Mouse (Mus musculus): ENCODE results near the gene Adgra1. TPM values are rescaled to one million over a fixed set of nuclear protein-coding genes. Genes with fewer than 3 reads are reported as not detected.

The Adgra1 gene
- polyA plus RNA-seq, 1 experiment: 0.29 TPM

- no peak overlapping the region for H3K4me3 ChIP-seq (ENCODE audit: extremely low read depth, insufficient read depth, insufficient read length)
- no peaks in the 10 kb centered on the region for H3K36me3 ChIP-seq (ENCODE audit: control insufficient read depth, insufficient read depth, low read length)
- TF ChIP-seq POLR2A (IDR thresholded peaks at IDR 0.05; ENCODE audit: low read depth, low read length) (no peak), CTCF (IDR thresholded peaks at IDR 0.05; ENCODE audit: extremely low read depth, insufficient read depth, insufficient read length, insufficient replicate concordance) (no peak)
- H3K27me3 ChIP-seq (ENCODE audit: control insufficient read depth, insufficient read depth, low read length): no peaks in the 10 kb centered on the region
- DNase-seq (ENCODE audit: low read depth in 1 of 2, low spot score in 2 of 2): no peak
- no peak overlapping the region for H3K27ac ChIP-seq (ENCODE audit: insufficient read depth, low read length)
- WGBS: 79% methylated on average over 2 of the region's 2 CpGs
- no peaks in the 10 kb centered on the region for H3K4me1 ChIP-seq (ENCODE audit: control insufficient read depth, insufficient read depth, insufficient read length)
Observed at GRCm38 (mm10) chr7:139863076-139863475, 29.1 kb downstream of the Adgra1 start.

- no peaks in the 10 kb centered on the region for H3K36me3 ChIP-seq (ENCODE audit: control insufficient read depth, insufficient read depth, low read length)
- WGBS: 62% methylated on average over 2 of the region's 2 CpGs
- DNase-seq (ENCODE audit: low read depth in 1 of 2, low spot score in 2 of 2): no peak
- no peaks in the 10 kb centered on the region for H3K4me1 ChIP-seq (ENCODE audit: control insufficient read depth, insufficient read depth, insufficient read length)
- H3K4me3 ChIP-seq (ENCODE audit: extremely low read depth, insufficient read depth, insufficient read length): no peak overlapping the region
- TF ChIP-seq CTCF (IDR thresholded peaks at IDR 0.05; ENCODE audit: extremely low read depth, insufficient read depth, insufficient read length, insufficient replicate concordance) (no peak), POLR2A (IDR thresholded peaks at IDR 0.05; ENCODE audit: low read depth, low read length) (no peak)
- H3K27me3 ChIP-seq (ENCODE audit: control insufficient read depth, insufficient read depth, low read length): no peaks in the 10 kb centered on the region
- no peak overlapping the region for H3K27ac ChIP-seq (ENCODE audit: insufficient read depth, low read length)
Observed at GRCm38 (mm10) chr7:139864253-139864652, 30.3 kb downstream of the Adgra1 start.

GRCm38 (mm10) chr7:139864871-139865270 lies 30.9 kb downstream of the Adgra1 start:
- Histone ChIP-seq H3K4me1 (ENCODE audit: control insufficient read depth, insufficient read depth, insufficient read length) (no peaks in the 10 kb centered on the region), H3K36me3 (ENCODE audit: control insufficient read depth, insufficient read depth, low read length) (no peaks in the 10 kb centered on the region), H3K4me3 (ENCODE audit: extremely low read depth, insufficient read depth, insufficient read length) (no peak overlapping the region), H3K27ac (ENCODE audit: insufficient read depth, low read length) (no peak overlapping the region), H3K27me3 (ENCODE audit: control insufficient read depth, insufficient read depth, low read length) (no peaks in the 10 kb centered on the region)
- TF ChIP-seq POLR2A (IDR thresholded peaks at IDR 0.05; ENCODE audit: low read depth, low read length) (no peak), CTCF (IDR thresholded peaks at IDR 0.05; ENCODE audit: extremely low read depth, insufficient read depth, insufficient read length, insufficient replicate concordance) (no peak)
- WGBS: 75% methylated on average over 1 of the region's 1 CpGs
- no peak for DNase-seq (ENCODE audit: low read depth in 1 of 2, low spot score in 2 of 2)

GRCm38 (mm10) chr7:139871014-139871413 lies 37.0 kb downstream of the Adgra1 start:
- 94% methylated on average over 5 of the region's 5 CpGs for WGBS
- TF ChIP-seq CTCF (IDR thresholded peaks at IDR 0.05; ENCODE audit: extremely low read depth, insufficient read depth, insufficient read length, insufficient replicate concordance) (no peak), POLR2A (IDR thresholded peaks at IDR 0.05; ENCODE audit: low read depth, low read length) (no peak)
- Histone ChIP-seq H3K27me3 (ENCODE audit: control insufficient read depth, insufficient read depth, low read length) (no peaks in the 10 kb centered on the region), H3K36me3 (ENCODE audit: control insufficient read depth, insufficient read depth, low read length) (no peaks in the 10 kb centered on the region), H3K4me1 (ENCODE audit: control insufficient read depth, insufficient read depth, insufficient read length) (no peaks in the 10 kb centered on the region), H3K4me3 (ENCODE audit: extremely low read depth, insufficient read depth, insufficient read length) (no peak overlapping the region), H3K27ac (ENCODE audit: insufficient read depth, low read length) (no peak overlapping the region)
- DNase-seq (ENCODE audit: low read depth in 1 of 2, low spot score in 2 of 2): no peak

- no peaks in the 10 kb centered on the region for H3K4me1 ChIP-seq (ENCODE audit: control insufficient read depth, insufficient read depth, insufficient read length)
- no peaks in the 10 kb centered on the region for H3K36me3 ChIP-seq (ENCODE audit: control insufficient read depth, insufficient read depth, low read length)
- TF ChIP-seq POLR2A (IDR thresholded peaks at IDR 0.05; ENCODE audit: low read depth, low read length) (no peak), CTCF (IDR thresholded peaks at IDR 0.05; ENCODE audit: extremely low read depth, insufficient read depth, insufficient read length, insufficient replicate concordance) (no peak)
- H3K27me3 ChIP-seq (ENCODE audit: control insufficient read depth, insufficient read depth, low read length): no peaks in the 10 kb centered on the region
- WGBS: 72% methylated on average over 10 of the region's 10 CpGs
- no peak overlapping the region for H3K27ac ChIP-seq (ENCODE audit: insufficient read depth, low read length)
- DNase-seq (ENCODE audit: low read depth in 1 of 2, low spot score in 2 of 2): no peak
- H3K4me3 ChIP-seq (ENCODE audit: extremely low read depth, insufficient read depth, insufficient read length): no peak overlapping the region
Observed at GRCm38 (mm10) chr7:139877167-139877792, 43.3 kb downstream of the Adgra1 start.

GRCm38 (mm10) chr7:139878122-139878521 lies 44.1 kb downstream of the Adgra1 start:
- TF ChIP-seq POLR2A (IDR thresholded peaks at IDR 0.05; ENCODE audit: low read depth, low read length): no peak
- Histone ChIP-seq H3K27me3 (ENCODE audit: control insufficient read depth, insufficient read depth, low read length) (no peaks in the 10 kb centered on the region), H3K36me3 (ENCODE audit: control insufficient read depth, insufficient read depth, low read length) (no peaks in the 10 kb centered on the region), H3K27ac (ENCODE audit: insufficient read depth, low read length) (no peak overlapping the region), H3K4me3 (ENCODE audit: extremely low read depth, insufficient read depth, insufficient read length) (no peak overlapping the region), H3K4me1 (ENCODE audit: control insufficient read depth, insufficient read depth, insufficient read length) (no peaks in the 10 kb centered on the region)
- WGBS: 75% methylated on average over 5 of the region's 5 CpGs
- no peak for DNase-seq (ENCODE audit: low read depth in 1 of 2, low spot score in 2 of 2)

- WGBS: 78% methylated on average over 6 of the region's 6 CpGs
- Histone ChIP-seq H3K27me3 (ENCODE audit: control insufficient read depth, insufficient read depth, low read length) (no peaks in the 10 kb centered on the region), H3K4me1 (ENCODE audit: control insufficient read depth, insufficient read depth, insufficient read length) (no peaks in the 10 kb centered on the region), H3K36me3 (ENCODE audit: control insufficient read depth, insufficient read depth, low read length) (no peaks in the 10 kb centered on the region), H3K4me3 (ENCODE audit: extremely low read depth, insufficient read depth, insufficient read length) (no peak overlapping the region), H3K27ac (ENCODE audit: insufficient read depth, low read length) (no peak overlapping the region)
- DNase-seq (ENCODE audit: low read depth in 1 of 2, low spot score in 2 of 2): no peak
- no peak for TF ChIP-seq POLR2A (IDR thresholded peaks at IDR 0.05; ENCODE audit: low read depth, low read length)
- no peak for TF ChIP-seq CTCF (IDR thresholded peaks at IDR 0.05; ENCODE audit: extremely low read depth, insufficient read depth, insufficient read length, insufficient replicate concordance)
Observed at GRCm38 (mm10) chr7:139878621-139879020, 44.6 kb downstream of the Adgra1 start.
